Mouse (Mus musculus) liver, embryonic 14.5 days (tissue): ENCODE results near the gene Ankrd11. TPM values are rescaled to one million over a fixed set of nuclear protein-coding genes. Genes with fewer than 3 reads are reported as not detected.

Experiments
- ATAC-seq: fragments of 200-750 bp; cut with Nextera tagmentation; 2 replicates; pipeline ENCODE4 v1.8.0; 2017; ENCODE audit warnings: moderate number of reproducible peaks, mild to moderate bottlenecking, moderate library complexity; ENCODE audit not compliant: insufficient read depth
- DNase-seq, 3 experiments: peaks; one replicate each; pipeline ENCODE4 v3.0.0-alpha.2; 2012 to 2013; ENCODE audit warnings: low read depth in 3 of 3, low spot score in 3 of 3
- H3K27ac ChIP-seq: fragments of 300-500 bp; sonication (generic); 2 replicates; pipeline ENCODE4 v1.5.1; 2014; ENCODE audit warnings: moderate library complexity, mild to moderate bottlenecking, control low read depth, inconsistent platforms
- H3K27me3 ChIP-seq: fragments of 300-500 bp; sonication (generic); 2 replicates; pipeline ENCODE4 v1.6.1; 2014; ENCODE audit warnings: mild to moderate bottlenecking, low read length, moderate library complexity; ENCODE audit not compliant: control insufficient read depth, insufficient read depth
- H3K36me3 ChIP-seq: fragments of 300-500 bp; sonication (generic); replicated peaks from 2 replicates; pipeline ENCODE4 v1.6.1; 2014; ENCODE audit warnings: low read depth; ENCODE audit not compliant: control insufficient read depth, insufficient read depth
- H3K4me1 ChIP-seq, 2 experiments: fragments of 200-500 bp in 1 of 2; fragments of 300-500 bp in 1 of 2; sonication (generic) in 1 of 2; replicated peaks; 2 replicates each; pipeline ENCODE4 v1.6.1; 2012 to 2014; ENCODE audit warnings: antibody characterized with exemption in 1 of 2, inconsistent platforms in 1 of 2, low read length in 1 of 2; ENCODE audit not compliant: control insufficient read depth in 2 of 2, insufficient read depth in 2 of 2
- H3K4me2 ChIP-seq: fragments of 300-500 bp; sonication (generic); 2 replicates; pipeline ENCODE4 v1.6.1; 2014; ENCODE audit warnings: low read depth, mild to moderate bottlenecking, control low read depth, moderate library complexity
- H3K4me3 ChIP-seq, 2 experiments: fragments of 200-500 bp in 1 of 2; fragments of 300-500 bp in 1 of 2; sonication (generic) in 1 of 2; 2 replicates each; pipeline ENCODE4 v1.5.1; 2012 to 2014; ENCODE audit warnings: low read depth in 2 of 2, low read length in 2 of 2, mild to moderate bottlenecking in 2 of 2, control low read depth in 1 of 2, inconsistent platforms in 1 of 2, moderate library complexity in 1 of 2; ENCODE audit not compliant: insufficient read depth in 1 of 2
- H3K9ac ChIP-seq: fragments of 300-500 bp; sonication (generic); replicated peaks from 2 replicates; pipeline ENCODE4 v1.6.1; 2014; ENCODE audit warnings: mild to moderate bottlenecking, control low read depth, moderate library complexity
- H3K9me3 ChIP-seq: fragments of 300-500 bp; sonication (generic); 2 replicates; pipeline ENCODE4 v1.6.1; 2016; ENCODE audit warnings: low read length, mixed read lengths; ENCODE audit not compliant: control insufficient read depth
- CTCF ChIP-seq: IDR thresholded peaks from 2 replicates; pipeline ENCODE4 v1.5.1; 2016; ENCODE audit warnings: antibody characterized with exemption, low read depth, control low read depth
- EP300 ChIP-seq: IDR thresholded peaks from 2 replicates; pipeline ENCODE4 v1.6.1; 2016; ENCODE audit warnings: antibody characterized with exemption, low read depth
- WGBS: fragments of 180-500 bp; shearing (Covaris S2); extraction: QIAGEN DNeasy Blood & Tissue Kit; methylation state at CpG from one replicate; pipeline ENCODE4 v1.1.7; 2014; ENCODE audit not compliant: insufficient replicate concordance; 5-methylcytosine and 5-hydroxymethylcytosine counted together
- polyA plus RNA-seq, 2 experiments: library from polyadenylated mRNA; depleted of rRNA in 1 of 2; stranded (reverse) in 1 of 2; unstranded in 1 of 2; fragments of >200 nt; fragmentation: Nextera tagmentation in 1 of 2; extraction: Ambion mirVana in 1 of 2; gene quantifications; 2 replicates each; pipeline versions ENCODE4 v1.2.1 to v1.2.3; 2012 to 2014

Gene Ankrd11
- polyA plus RNA-seq, 2 experiments = 10.8 to 12.4 TPM

- Histone ChIP-seq H3K27ac (peak overlapping the region; percentile 39), H3K4me1 (peaks cover 37 to 51% of the 10 kb centered on the region in 2 experiments), H3K4me3 (no peak overlapping the region), H3K9me3 (no peaks in the 10 kb centered on the region), H3K36me3 (no peaks in the 10 kb centered on the region), H3K9ac (no peak overlapping the region; the same call in 1 of the 2 replicates), H3K4me2 (peak overlapping the region; percentile 44), H3K27me3 (no peaks in the 10 kb centered on the region)
- 7% methylated on average over 2 of the region's 2 CpGs for WGBS
- no peak for DNase-seq
- no peak for ATAC-seq
- TF ChIP-seq EP300 (no peak), CTCF (no peak)
Observed at GRCm38 (mm10) chr8:122961458-122961857, 80.6 kb downstream of the Ankrd11 start.

- Histone ChIP-seq H3K27ac (peak overlapping the region; percentile 39; the same call in 1 of the 2 replicates), H3K36me3 (no peaks in the 10 kb centered on the region), H3K4me3 (no peak overlapping the region), H3K4me1 (peaks cover 42 to 56% of the 10 kb centered on the region in 2 experiments), H3K4me2 (peak overlapping the region; percentile 44), H3K9ac (no peak overlapping the region), H3K27me3 (no peaks in the 10 kb centered on the region), H3K9me3 (no peaks in the 10 kb centered on the region)
- peak; percentile 49 to 65 (median 56) for DNase-seq
- TF ChIP-seq EP300 (no peak), CTCF (no peak)
- 0% methylated on average over 1 of the region's 1 CpGs for WGBS
- ATAC-seq = peak; percentile 89
Observed at GRCm38 (mm10) chr8:122960932-122961331, 81.1 kb downstream of the Ankrd11 start.

GRCm38 (mm10) chr8:122960323-122960722 lies 81.8 kb downstream of the Ankrd11 start:
- no peak for DNase-seq
- no peak for TF ChIP-seq CTCF
- no peak for ATAC-seq
- no peaks in the 10 kb centered on the region for H3K27me3 ChIP-seq
- no peak overlapping the region for H3K4me3 ChIP-seq
- peak overlapping the region; percentile 44; the same call in 1 of the 2 replicates for H3K4me2 ChIP-seq
- H3K4me1 ChIP-seq = peaks cover 46 to 58% of the 10 kb centered on the region in 2 experiments
- no peaks in the 10 kb centered on the region for H3K9me3 ChIP-seq
- H3K36me3 ChIP-seq = no peaks in the 10 kb centered on the region
- WGBS = 67% methylated on average over 5 of the region's 5 CpGs
- H3K9ac ChIP-seq = no peak overlapping the region
- H3K27ac ChIP-seq = no peak overlapping the region

GRCm38 (mm10) chr8:122955997-122956396 lies 86.1 kb downstream of the Ankrd11 start:
- ATAC-seq = peak; percentile 67
- 43% methylated on average over 3 of the region's 3 CpGs for WGBS
- no peak overlapping the region for H3K9ac ChIP-seq
- no peaks in the 10 kb centered on the region for H3K36me3 ChIP-seq
- peak in 2 of 3 experiments; percentile 26 to 32 for DNase-seq
- H3K4me2 ChIP-seq = peak overlapping the region; percentile 28
- H3K9me3 ChIP-seq = no peaks in the 10 kb centered on the region
- H3K27me3 ChIP-seq = no peaks in the 10 kb centered on the region
- no peak overlapping the region for H3K4me3 ChIP-seq
- no peak for TF ChIP-seq CTCF
- peak; percentile 41; the same call in 1 of the 2 replicates for TF ChIP-seq EP300
- H3K4me1 ChIP-seq = peaks cover 23 to 66% of the 10 kb centered on the region in 2 experiments
- H3K27ac ChIP-seq = no peak overlapping the region

- peaks cover 15 to 58% of the 10 kb centered on the region in 2 experiments for H3K4me1 ChIP-seq
- no peak for DNase-seq
- H3K36me3 ChIP-seq = no peaks in the 10 kb centered on the region
- ATAC-seq = no peak
- no peak for TF ChIP-seq CTCF
- peak; percentile 51 for TF ChIP-seq EP300
- H3K4me2 ChIP-seq = no peak overlapping the region
- no peak overlapping the region for H3K4me3 ChIP-seq
- no peak overlapping the region for H3K9ac ChIP-seq
- no peaks in the 10 kb centered on the region for H3K9me3 ChIP-seq
- H3K27ac ChIP-seq = no peak overlapping the region
- no peaks in the 10 kb centered on the region for H3K27me3 ChIP-seq
Observed at GRCm38 (mm10) chr8:122955195-122955594, 86.9 kb downstream of the Ankrd11 start.
